In the genomic region with DNA sequence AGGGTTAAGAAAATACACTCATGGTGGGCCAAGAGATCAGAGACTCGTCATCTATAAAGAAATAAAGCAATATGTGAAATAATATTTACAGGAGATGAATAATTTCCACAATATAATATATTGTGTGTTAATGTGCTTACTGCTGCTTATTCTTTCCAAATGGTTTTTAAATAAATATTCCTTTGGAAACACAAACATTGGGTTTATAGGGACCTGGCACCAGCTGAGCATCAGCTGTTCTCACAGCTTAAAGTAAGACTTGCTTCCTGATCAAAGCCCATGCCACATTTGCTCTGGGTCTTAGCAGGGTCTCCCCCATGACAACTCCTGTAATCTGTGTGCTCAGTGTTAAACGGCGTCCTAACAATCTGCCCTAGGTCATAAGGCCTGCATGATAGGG, we compare ENCODE assay signal across 18 mouse cellular contexts. TPM values are rescaled to one million over a fixed set of nuclear protein-coding genes. Genes with fewer than 3 reads are reported as not detected.
"Had no signal": no experiment of that assay in that cellular context is flagged by ENCODE, and none has a peak within 500 bp of the region (broad histone marks: within the 10 kb centered on the region; RNA-seq: fewer than 3 reads in every experiment).

No protein-coding gene starts in this region.

RNA-seq across cellular contexts. Expression of a gene that starts 14.7 kb away (rescaled TPM):
- polyA plus RNA-seq: liver, embryonic 11.5 days; liver, embryonic 13.5 days; liver, embryonic 15.5 days; liver, postnatal 0 days; lung, adult 2 months; midbrain, embryonic 10.5 days; midbrain, embryonic 12.5 days; midbrain, embryonic 14.5 days; midbrain, embryonic 16.5 days; myocyte; neural tube, embryonic 11.5 days; neural tube, embryonic 15.5 days; small intestine, adult 2 months; stomach, embryonic 14.5 days; stomach, embryonic 16.5 days; testis, adult 2 months; thymus, adult 2 months; urinary bladder, adult 2 months had no signal
